Mouse (Mus musculus) skeletal muscle tissue, adult 2 months (tissue): ENCODE measurements around the gene Xylt1.

Source experiments
- DNase-seq: peaks from one replicate; pipeline ENCODE4 v3.0.0-alpha.2; 2012; ENCODE audit warnings: low read depth, low spot score

The Xylt1 gene

DNA sequence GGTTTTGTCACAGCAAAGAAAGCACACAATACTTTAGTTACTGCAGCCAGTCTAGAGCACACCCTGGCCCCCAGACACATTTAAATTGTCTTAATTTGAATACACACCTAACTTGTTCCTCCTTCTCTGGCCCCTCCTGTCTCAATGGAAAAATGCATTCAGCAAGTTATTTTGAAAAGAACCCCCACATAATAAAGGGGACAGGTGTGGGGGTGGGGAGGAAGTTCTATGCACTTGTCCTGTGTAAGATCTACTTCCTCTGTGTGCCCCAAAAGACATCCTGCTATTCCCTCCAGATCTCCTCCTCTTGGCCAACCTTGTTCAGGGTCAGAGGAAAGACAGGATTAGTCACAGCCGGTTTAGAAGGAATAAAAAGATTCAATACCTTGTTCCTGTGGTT lies 135.0 kb downstream of the Xylt1 start:
- no peak for DNase-seq

DNA sequence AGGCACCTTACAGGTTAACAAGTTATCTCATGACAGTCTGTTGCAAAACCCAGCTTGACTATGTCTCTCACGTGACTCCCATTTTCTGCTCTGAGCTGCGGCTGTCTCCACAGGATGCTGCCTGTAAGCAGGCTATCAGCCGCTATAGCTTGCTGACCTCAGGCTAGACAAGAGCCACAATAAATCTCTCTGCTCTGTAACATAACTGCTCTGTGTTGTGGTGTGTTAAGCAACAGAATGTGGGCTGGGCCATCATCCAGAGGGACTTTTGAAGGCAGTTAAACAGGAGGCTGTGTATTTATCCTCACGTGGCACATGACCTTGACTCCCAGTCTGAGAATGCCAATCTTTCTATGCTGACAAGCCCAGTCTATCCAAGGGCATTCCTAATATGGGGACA lies 136.1 kb downstream of the Xylt1 start:
- DNase-seq = no peak

- no peak for DNase-seq
Measured at GRCm38 (mm10) chr7:117521369-117521768, 140.6 kb downstream of the Xylt1 start.

- DNase-seq = no peak
Measured at GRCm38 (mm10) chr7:117522092-117522635, 141.4 kb downstream of the Xylt1 start.

DNA sequence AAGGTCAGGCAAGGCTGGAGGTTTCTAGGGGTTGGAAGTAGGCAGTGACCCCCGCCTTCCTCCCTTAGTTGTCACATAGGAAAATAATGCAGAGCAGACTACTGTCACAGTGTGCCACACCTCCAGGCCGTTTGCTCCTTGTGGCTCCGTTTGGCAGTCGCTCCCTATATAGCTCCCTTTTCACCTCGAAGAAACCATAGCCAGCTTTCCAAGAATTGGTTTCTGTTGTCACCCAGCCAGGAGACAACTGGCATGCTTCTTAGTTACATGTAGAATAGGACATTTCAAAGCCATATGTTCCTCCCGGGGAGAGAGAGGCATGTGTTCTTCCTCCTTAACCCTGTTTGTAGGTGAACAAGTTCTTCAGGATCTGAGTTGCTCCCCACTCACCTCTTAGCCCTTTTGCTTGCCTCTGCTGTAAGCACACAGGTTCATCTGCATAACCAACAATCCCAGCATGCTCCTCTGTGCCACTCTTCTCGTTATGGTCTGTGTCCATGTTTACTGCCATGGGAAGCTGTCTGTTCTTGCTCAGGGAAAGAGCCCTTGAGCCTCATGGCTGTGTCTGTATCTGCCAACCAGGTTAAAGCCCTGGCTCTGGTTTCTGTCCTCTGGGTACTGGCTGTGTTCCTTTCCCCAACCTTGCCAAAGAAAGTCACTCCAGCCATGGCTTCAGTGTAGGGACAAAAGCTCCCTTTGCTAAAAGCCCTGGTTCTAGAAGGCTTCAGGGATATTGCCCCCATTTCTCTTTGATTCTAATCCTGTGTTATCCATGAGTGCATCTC lies 143.8 kb downstream of the Xylt1 start:
- peak; percentile 65 for DNase-seq

- no peak for DNase-seq
Measured at GRCm38 (mm10) chr7:117525678-117526077, 144.9 kb downstream of the Xylt1 start.

GRCm38 (mm10) chr7:117526570-117526969 lies 145.8 kb downstream of the Xylt1 start:
- no peak for DNase-seq

GRCm38 (mm10) chr7:117529787-117530655 lies 149.2 kb downstream of the Xylt1 start:
- no peak for DNase-seq

- no peak for DNase-seq
Measured at GRCm38 (mm10) chr7:117532651-117533050, 151.9 kb downstream of the Xylt1 start.

GRCm38 (mm10) chr7:117533164-117533563 lies 152.4 kb downstream of the Xylt1 start:
- no peak for DNase-seq

DNA sequence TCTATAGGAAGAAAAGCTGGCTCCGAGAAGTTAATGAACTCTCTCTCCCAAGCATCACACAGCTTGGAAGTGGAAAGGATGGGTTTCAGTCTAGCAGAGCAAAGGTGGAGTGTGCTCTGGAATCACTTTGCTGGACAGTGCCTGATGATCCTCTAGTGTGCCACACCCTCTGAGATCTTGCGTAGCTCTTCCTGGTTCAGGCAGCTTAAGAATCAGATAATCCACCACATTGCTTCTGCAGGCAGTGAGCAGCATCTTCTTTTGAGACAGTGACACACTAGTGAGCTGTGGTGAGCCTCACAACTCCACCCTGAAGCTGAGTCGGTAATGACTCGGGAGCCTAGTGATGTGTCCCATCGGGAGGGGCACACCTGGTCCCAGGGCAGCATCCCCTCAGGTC lies 159.2 kb downstream of the Xylt1 start:
- DNase-seq = no peak

GRCm38 (mm10) chr7:117540413-117540812 lies 159.6 kb downstream of the Xylt1 start:
- no peak for DNase-seq

- DNase-seq = no peak
Measured at GRCm38 (mm10) chr7:117541056-117541455, 160.3 kb downstream of the Xylt1 start.

DNA sequence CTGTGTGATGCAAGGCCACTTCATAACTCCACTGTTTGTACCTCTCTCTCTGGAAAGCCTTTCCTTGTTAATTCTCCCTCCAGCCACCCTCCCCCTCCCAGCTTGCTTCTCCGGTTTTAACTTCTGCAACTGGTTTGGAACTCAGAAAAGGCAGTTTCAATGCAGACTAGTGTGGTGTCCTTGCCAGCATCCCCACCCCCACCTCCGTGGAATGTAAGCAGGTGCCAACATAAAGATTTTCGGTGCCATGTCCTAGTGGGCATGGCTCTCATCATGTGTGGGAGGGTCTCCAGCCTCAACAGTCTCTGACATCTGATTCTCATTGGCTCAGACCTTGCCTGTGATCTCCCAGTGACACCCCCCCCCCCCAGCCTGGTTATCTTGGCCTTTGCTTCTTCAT lies 160.9 kb downstream of the Xylt1 start:
- no peak for DNase-seq

DNA sequence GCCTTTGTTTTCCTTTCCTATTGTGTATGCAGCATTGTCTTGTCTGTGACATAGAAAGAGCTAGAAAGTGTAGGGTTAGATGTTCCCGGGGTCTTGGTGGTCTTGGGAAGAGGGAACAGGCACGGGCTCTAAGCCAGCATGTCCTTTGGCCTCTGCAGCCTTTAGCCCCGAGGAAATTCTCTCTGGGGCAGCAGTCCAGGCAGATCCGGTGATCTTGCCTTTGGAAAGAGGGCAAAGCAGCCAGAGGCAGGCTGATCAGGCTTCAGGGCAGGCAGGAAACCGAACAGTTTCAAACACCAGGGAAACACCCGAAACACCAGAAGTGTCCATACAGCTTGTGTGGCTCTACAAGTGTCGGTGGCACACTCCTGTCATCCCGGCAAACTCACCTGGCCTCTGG lies 162.3 kb downstream of the Xylt1 start:
- no peak for DNase-seq

DNA sequence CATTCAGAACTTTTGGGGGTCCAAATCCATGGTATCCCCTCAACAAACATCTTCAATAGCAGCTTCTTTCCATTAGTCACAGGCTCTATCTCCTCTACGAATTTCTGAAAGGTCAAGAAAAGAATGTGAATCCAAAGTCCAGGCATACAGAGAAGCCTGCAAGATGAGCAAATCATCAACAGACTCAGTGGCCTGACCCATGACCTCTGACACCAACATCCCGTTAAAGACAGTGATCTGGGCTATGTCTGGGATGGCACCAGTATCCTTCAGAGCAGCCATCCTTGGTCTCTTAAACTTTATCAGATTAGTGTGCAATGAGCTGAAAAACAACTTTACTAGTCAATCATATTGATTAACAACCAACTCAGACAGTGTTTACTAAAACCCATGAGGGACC lies 163.3 kb downstream of the Xylt1 start:
- DNase-seq = no peak

DNA sequence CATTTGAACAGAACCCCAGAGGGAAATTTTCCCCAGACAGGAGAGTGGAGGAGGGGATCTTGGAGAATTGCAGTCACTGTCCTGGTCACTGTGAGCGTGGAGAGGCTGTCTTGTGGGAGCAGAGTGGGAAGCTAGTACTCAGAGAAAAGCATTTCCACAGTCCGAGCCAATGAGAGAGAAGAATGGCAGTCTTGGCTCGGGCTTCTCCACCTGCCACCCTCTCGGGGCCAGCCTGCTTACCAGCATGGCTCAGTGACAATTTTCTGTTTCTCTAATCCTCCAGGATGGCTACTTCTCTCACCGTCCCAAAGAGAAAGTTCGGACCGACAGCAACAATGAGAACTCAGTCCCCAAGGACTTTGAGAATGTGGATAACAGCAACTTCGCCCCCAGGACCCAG lies 167.5 kb downstream of the Xylt1 start:
- DNase-seq = no peak

DNA sequence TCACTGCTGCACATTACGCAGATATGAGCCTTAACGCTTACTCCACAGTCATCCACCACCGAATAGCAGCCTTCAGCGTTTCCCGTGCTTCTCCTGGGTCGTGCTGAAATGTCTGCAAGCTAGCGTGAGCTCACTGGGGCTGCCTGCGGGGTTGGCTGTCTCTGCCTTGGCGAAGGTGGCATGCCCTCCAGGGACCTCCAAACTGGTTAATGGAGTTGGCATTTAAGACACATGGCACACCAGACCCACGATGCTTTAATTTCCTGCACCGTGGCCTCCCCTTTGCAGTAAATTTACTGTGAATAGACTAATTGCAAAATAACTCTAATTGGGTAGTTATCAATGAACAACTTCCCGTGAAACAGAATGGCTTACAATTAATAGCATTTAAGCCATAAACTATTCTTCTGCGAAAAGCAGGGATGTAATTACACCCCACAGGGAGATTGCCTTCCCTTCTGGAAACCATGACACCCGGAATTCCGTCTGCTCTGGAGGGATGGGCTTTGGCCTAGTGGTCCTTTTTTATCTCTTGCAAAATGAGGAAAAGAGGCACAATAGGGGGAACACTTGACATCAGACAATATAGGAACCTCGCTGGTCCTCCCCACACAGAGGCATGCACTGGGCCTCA lies 170.3 kb downstream of the Xylt1 start:
- no peak for DNase-seq

GRCm38 (mm10) chr7:117553228-117553627 lies 172.4 kb downstream of the Xylt1 start:
- DNase-seq = no peak

GRCm38 (mm10) chr7:117555735-117556134 lies 175.0 kb downstream of the Xylt1 start:
- DNase-seq = no peak

DNA sequence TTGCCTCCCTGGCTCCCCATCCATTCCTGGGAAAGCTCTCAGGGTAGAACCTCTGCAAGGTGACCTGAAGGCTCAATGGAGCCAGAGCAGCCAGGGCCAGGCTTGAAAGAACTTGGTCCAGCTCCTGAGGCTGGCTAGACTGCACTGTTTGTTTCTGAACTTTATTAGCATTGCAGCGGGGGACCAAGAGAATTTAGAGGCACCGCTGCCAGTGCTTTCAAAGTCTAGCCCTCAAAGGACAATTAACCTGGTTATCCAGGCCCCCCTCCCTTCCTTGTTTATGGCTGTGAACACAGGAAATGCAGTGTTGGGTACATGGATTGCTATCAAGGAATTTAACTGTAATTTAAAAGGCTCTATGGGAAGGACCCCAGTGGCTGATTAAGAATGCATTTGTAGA lies 177.4 kb downstream of the Xylt1 start:
- DNase-seq = no peak

DNA sequence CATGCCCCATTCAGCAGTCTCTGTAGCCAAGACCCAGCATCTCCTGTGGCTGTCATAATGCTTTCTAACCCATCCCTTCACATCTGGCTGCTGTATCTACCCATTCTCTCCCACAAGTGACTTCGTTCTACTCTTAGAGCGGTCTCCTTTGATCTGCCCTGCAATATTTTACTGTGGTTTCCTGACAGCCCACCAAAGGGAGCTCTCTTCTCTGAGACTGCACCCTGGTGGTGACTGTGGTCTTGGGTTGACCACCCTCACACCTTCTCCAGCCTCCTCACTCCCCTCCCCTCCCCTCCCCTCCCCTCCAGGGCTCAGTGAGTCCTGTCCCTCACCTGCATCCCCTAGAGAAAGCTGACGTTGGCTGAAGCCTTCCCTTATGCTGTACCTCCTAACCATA lies 178.3 kb downstream of the Xylt1 start:
- DNase-seq = no peak
